ENCODE assay signal across 9 mouse cellular contexts in genomic region chr1:61924958-61925357, GRCm38 (mm10).
DNase-seq lines count a peak whose midpoint lies in the region; ATAC-seq lines count a peak whose summit lies in the region.
"Had no signal": no experiment of that assay in that cellular context is flagged by ENCODE, and none has a peak within 500 bp of the region (broad histone marks: within the 10 kb centered on the region; RNA-seq: fewer than 3 reads in every experiment).

No protein-coding gene starts in this region.

- H3K4me1 ChIP-seq in embryonic facial prominence, embryonic 11.5 days (ENCODE audit: control insufficient read depth, insufficient read depth, low read length), result no peaks in the 10 kb centered on the region
- H3K4me1 ChIP-seq in embryonic facial prominence, embryonic 10.5 days, result peaks cover 26% of the 10 kb centered on the region

- H3K36me3 ChIP-seq in embryonic facial prominence, embryonic 11.5 days (replicated peaks; ENCODE audit: control insufficient read depth, insufficient read depth, low read depth, low read length), result no peaks in the 10 kb centered on the region
- no peaks in the 10 kb centered on the region for H3K36me3 ChIP-seq in embryonic facial prominence, embryonic 10.5 days (replicated peaks)
- H3K36me3 ChIP-seq: heart, embryonic 15.5 days had no signal

- peak; percentile 78 for DNase-seq in embryonic facial prominence, embryonic 11.5 days (ENCODE audit: low spot score)
- no peak for DNase-seq in embryonic facial prominence, embryonic 10.5 days (ENCODE audit: low spot score)
- DNase-seq in layer of hippocampus, adult 11-12 months (ENCODE audit: low spot score), result peak; percentile 25
- DNase-seq in layer of hippocampus, postnatal 10 days (ENCODE audit: low spot score in 2 of 2), result no peak
- DNase-seq in R1 (ENCODE audit: low read depth, low spot score), result peak; percentile 7
- peak; percentile 22 to 65 for DNase-seq in left cerebral cortex, postnatal 25 days (ENCODE audit: low spot score in 2 of 2)
- no peak for DNase-seq in spleen, postnatal 14 days (ENCODE audit: low spot score in 2 of 2)
- no peak for DNase-seq in thymus, adult 18-20 months

- 8% methylated on average over 2 of the region's 2 CpGs for WGBS in embryonic facial prominence, embryonic 11.5 days
- 11% methylated on average over 2 of the region's 2 CpGs for WGBS in embryonic facial prominence, embryonic 10.5 days

- H3K4me2 ChIP-seq in embryonic facial prominence, embryonic 11.5 days (ENCODE audit: low read depth, low read length), result no peak overlapping the region
- H3K4me2 ChIP-seq: heart, embryonic 15.5 days had no signal

- H3K4me3 ChIP-seq in embryonic facial prominence, embryonic 11.5 days (ENCODE audit: low read depth, low read length), result no peak overlapping the region
- no peak overlapping the region for H3K4me3 ChIP-seq in embryonic facial prominence, embryonic 10.5 days
- H3K4me3 ChIP-seq: heart, embryonic 15.5 days had no signal

- no peaks in the 10 kb centered on the region for H3K9me3 ChIP-seq in embryonic facial prominence, embryonic 11.5 days (replicated peaks; ENCODE audit: control insufficient read depth, low read length)
- no peaks in the 10 kb centered on the region for H3K9me3 ChIP-seq in embryonic facial prominence, embryonic 10.5 days
- H3K9me3 ChIP-seq: heart, embryonic 15.5 days had no signal

- no peak for ATAC-seq in embryonic facial prominence, embryonic 11.5 days (replicated peaks; ENCODE audit: insufficient number of reproducible peaks, low FRiP score, low TSS enrichment, low read depth)

- H3K27ac ChIP-seq in embryonic facial prominence, embryonic 11.5 days (replicated peaks; ENCODE audit: low read depth, low read length), result no peak overlapping the region
- no peak overlapping the region for H3K27ac ChIP-seq in embryonic facial prominence, embryonic 10.5 days (replicated peaks)

- intact Hi-C loops in left cerebral cortex, postnatal 25 days (cut with DNase I), result loop anchor here (2.0 to 10.0 kb wide), 2 partner anchors 780 to 850 kb away; no protein-coding TSS in a partner anchor

- no peak overlapping the region for H3K9ac ChIP-seq in embryonic facial prominence, embryonic 11.5 days (replicated peaks; ENCODE audit: low read length)
- H3K9ac ChIP-seq: heart, embryonic 15.5 days had no signal

- no peaks in the 10 kb centered on the region for H3K27me3 ChIP-seq in embryonic facial prominence, embryonic 11.5 days (ENCODE audit: control insufficient read depth, insufficient read depth, low read length)
- H3K27me3 ChIP-seq in embryonic facial prominence, embryonic 10.5 days (replicated peaks; ENCODE audit: low read depth, poor library complexity, severe bottlenecking), result no peaks in the 10 kb centered on the region
- H3K27me3 ChIP-seq: heart, embryonic 15.5 days had no signal

Comparison
In these comparisons a context has a peak if more than half of its experiments do, and no peak if none do; other contexts are left out.
1. DNase-seq: peak in embryonic facial prominence, embryonic 11.5 days (single experiment), layer of hippocampus, adult 11-12 months (single experiment), R1 (single experiment) and left cerebral cortex, postnatal 25 days (2 of 2); none in embryonic facial prominence, embryonic 10.5 days (single experiment), layer of hippocampus, postnatal 10 days (0 of 2), spleen, postnatal 14 days (0 of 2) and thymus, adult 18-20 months (0 of 2).